Comparison of ENCODE assay signal across 18 mouse cellular contexts in the genomic region with DNA sequence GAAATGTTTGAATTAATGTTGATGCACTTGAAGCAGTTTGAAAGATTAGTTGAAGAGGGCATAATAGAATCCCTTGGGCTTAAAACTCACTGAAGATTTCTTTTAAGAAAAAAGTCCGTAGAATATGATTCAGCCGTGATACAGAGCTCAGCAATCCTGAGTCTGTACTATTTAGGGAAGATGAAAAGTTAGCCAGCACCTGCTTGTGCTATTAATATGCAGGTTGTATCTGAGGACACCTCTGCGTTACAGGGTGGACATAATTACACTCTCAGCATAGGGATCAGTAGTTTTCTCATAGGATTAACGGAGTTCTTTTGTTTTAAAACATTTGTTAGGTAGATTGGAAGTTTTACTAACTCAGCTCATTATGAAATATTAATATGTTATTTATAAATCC.
DNase-seq lines count a peak whose midpoint lies in the region; TF ChIP-seq lines count a peak whose summit lies in the region.
"Had no signal": no experiment of that assay in that cellular context is flagged by ENCODE, and none has a peak within 500 bp of the region (broad histone marks: within the 10 kb centered on the region; RNA-seq: fewer than 3 reads in every experiment).

No protein-coding gene starts in this region.

- peak overlapping the region; percentile 44 for H3K4me3 ChIP-seq in gastrocnemius, adult 2 months

- peak; percentile 16 for DNase-seq in gastrocnemius, adult 18-20 months (ENCODE audit: low spot score)
- no peak for DNase-seq in gastrocnemius, postnatal 10 days
- DNase-seq in gastrocnemius, adult 2 months: no peak
- no peak for DNase-seq in gastrocnemius, postnatal 4 days (ENCODE audit: low spot score in 2 of 2)
- DNase-seq in brain, adult 2 months (ENCODE audit: low read depth, low spot score): peak; percentile 4
- DNase-seq in skeletal muscle tissue, adult 2 months (ENCODE audit: low read depth, low spot score): peak; percentile 67
- DNase-seq in spleen, adult 18-20 months: no peak
- DNase-seq in cerebellum, adult 9-11 months: no peak
- DNase-seq: adrenal gland, adult 2 months; adrenal gland, adult 8-10 months; adrenal gland, postnatal 10 days; adrenal gland, postnatal 14 days; adrenal gland, postnatal 25 days; adrenal gland, postnatal 36 days; B cell, adult 2 months; cerebellum, adult 11 months; cerebellum, adult 11-12 months; cerebellum, adult 18-20 months had no signal

- intact Hi-C loops in gastrocnemius, adult 2 months (cut with DNase I): no loop called here

- H3K27ac ChIP-seq in gastrocnemius, adult 2 months: peak overlapping the region; percentile 87

- TF ChIP-seq CTCF in gastrocnemius, adult 2 months (IDR thresholded peaks at IDR 0.05): no peak

Comparison
In these comparisons a context has a peak if more than half of its experiments do, and no peak if none do; other contexts are left out.
1. DNase-seq: peak in gastrocnemius, adult 18-20 months (single experiment), brain, adult 2 months (single experiment) and skeletal muscle tissue, adult 2 months (single experiment); none in gastrocnemius, postnatal 10 days (single experiment), gastrocnemius, adult 2 months (single experiment), gastrocnemius, postnatal 4 days (0 of 2), spleen, adult 18-20 months (0 of 2) and cerebellum, adult 9-11 months (single experiment).